Mouse (Mus musculus) forebrain, embryonic 10.5 days (tissue): ENCODE results near the gene Gpr88. TPM values are rescaled to one million over a fixed set of nuclear protein-coding genes. Genes with fewer than 3 reads are reported as not detected.

Source experiments
- DNase-seq: peaks from one replicate; pipeline ENCODE4 v3.0.0-alpha.2; 2017; ENCODE audit warnings: low spot score; ENCODE audit errors: extremely low spot score
- H3K27ac ChIP-seq: fragments of 300-500 bp; sonication (generic); 2 replicates; pipeline ENCODE4 v1.5.1; 2016; ENCODE audit warnings: mild to moderate bottlenecking
- H3K27me3 ChIP-seq: fragments of 300-500 bp; sonication (generic); 2 replicates; pipeline ENCODE4 v1.6.1; 2016; ENCODE audit warnings: mild to moderate bottlenecking; ENCODE audit not compliant: poor library complexity, severe bottlenecking
- H3K36me3 ChIP-seq: fragments of 300-500 bp; sonication (generic); replicated peaks from 2 replicates; pipeline ENCODE4 v1.6.1; 2016; ENCODE audit warnings: mild to moderate bottlenecking, moderate library complexity
- H3K4me1 ChIP-seq: fragments of 300-500 bp; sonication (generic); 2 replicates; pipeline ENCODE4 v1.6.1; 2016
- H3K4me3 ChIP-seq: fragments of 300-500 bp; sonication (generic); 2 replicates; pipeline ENCODE4 v1.5.1; 2016; ENCODE audit warnings: mild to moderate bottlenecking, moderate library complexity
- H3K9me3 ChIP-seq: fragments of 300-500 bp; sonication (generic); 2 replicates; pipeline ENCODE4 v1.6.1; 2016; ENCODE audit warnings: mild to moderate bottlenecking, moderate library complexity
- WGBS: fragments of 180-500 bp; shearing (Covaris S2); methylation state at CpG from one replicate; pipeline ENCODE4 v1.1.7; 2016; 5-methylcytosine and 5-hydroxymethylcytosine counted together
- polyA plus RNA-seq: library from polyadenylated mRNA; unstranded; fragments of >200 nt; fragmentation: Nextera tagmentation; extraction: Ambion mirVana; gene quantifications from 2 replicates; pipeline ENCODE4 v1.2.1, GENCODE M21; 2016

Gene Gpr88
- polyA plus RNA-seq, 1 experiment from 2014 or later: not detected

DNA sequence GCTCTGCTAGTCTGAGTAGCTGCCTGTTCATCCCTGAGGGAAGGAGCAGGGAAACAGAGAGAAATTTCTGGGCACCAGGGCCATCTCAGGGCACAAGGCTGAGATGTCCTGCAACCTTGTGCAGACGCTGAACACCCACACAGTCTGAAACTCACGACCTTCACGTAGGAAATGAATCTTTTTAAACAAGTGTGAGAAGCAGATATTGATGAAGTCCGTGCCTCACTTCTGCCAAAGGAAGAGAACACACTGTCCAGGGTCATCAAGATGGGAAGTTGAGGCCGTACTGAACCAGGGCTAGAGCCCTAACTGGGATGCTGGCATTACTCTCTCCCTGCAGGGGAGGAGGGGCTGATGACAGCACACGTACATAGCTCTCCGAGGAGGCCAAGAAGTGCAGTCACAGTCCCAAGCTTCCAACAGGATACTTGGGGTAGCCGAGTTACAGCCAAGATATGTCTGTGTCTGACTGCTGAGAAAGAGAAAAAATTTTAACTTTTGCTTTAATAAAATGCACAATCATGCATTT, 46.9 kb downstream of the Gpr88 start:
- Histone ChIP-seq H3K27me3 (no peaks in the 10 kb centered on the region), H3K4me3 (no peak overlapping the region), H3K36me3 (no peaks in the 10 kb centered on the region), H3K9me3 (no peaks in the 10 kb centered on the region), H3K4me1 (no peaks in the 10 kb centered on the region), H3K27ac (no peak overlapping the region)
- WGBS: 81% methylated on average over 8 of the region's 8 CpGs
- DNase-seq: no peak

DNA sequence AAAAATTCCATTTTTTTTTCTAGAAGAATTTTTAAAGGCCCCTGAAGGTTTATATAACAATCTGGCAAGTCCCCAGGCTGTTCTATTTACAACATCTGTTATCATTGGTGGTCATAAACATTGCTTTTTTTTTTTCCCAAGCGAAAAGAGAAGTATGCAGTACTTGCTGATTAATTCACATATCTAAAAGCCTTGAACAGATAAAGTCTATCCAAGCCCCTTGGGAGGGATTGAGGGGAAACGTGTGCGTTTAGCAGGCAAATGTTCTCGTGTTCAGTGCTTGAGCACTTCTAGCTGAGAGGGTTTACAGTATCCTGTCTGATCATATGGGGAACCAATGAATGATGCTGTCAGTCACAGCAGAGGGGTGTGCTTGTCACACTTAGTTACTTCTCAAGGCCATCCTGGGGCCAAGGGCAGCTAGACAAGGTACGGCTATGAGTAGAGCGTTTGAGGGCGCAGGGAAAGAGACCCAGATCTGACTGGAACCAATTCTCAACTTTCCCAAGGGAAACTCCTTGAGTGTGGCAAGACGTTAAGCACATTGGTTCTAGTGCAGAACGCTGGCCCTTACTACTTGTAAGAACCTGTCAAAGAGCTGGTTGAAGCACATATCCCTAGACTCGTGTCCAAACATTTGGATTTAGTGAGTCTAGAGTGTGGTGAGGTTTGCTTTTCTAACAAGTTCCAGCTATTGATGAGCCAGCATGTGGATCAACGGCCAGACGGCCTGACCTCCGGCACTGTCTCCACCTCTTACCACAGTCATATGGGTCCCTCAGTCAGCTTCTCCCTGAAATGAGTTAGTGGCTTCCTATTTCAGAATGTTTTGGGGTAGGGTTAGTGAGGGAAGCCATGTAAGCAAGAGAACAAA, 47.7 kb downstream of the Gpr88 start:
- H3K9me3 ChIP-seq: no peaks in the 10 kb centered on the region
- H3K4me3 ChIP-seq: no peak overlapping the region
- H3K36me3 ChIP-seq: no peaks in the 10 kb centered on the region

DNA sequence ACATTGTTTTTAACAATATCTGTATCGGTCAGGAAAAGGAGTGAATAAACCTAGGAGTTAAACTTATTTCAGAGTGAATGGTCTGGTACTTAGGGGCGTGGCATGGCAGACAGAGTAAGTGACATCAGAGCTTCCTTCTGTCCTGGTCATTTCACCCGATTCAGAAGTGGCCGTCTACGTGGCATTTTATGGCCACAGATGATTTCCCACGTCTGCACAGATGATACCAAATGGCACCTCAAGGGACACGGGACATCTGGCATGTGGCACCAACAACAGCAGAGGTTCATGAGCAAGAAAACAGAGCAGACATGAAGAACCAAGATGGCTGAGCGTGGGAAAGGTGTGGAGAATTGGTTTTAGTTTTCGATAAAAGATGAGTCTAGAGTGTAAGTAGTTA, 48.7 kb downstream of the Gpr88 start:
- Histone ChIP-seq H3K9me3 (no peaks in the 10 kb centered on the region), H3K4me3 (no peak overlapping the region), H3K4me1 (no peaks in the 10 kb centered on the region), H3K27ac (no peak overlapping the region), H3K27me3 (no peaks in the 10 kb centered on the region), H3K36me3 (no peaks in the 10 kb centered on the region)
- 90% methylated on average over 9 of the region's 9 CpGs for WGBS
- no peak for DNase-seq

More for the DNA sequence above, 47.7 kb downstream of the Gpr88 start:
- H3K27me3 ChIP-seq: no peaks in the 10 kb centered on the region
- no peak overlapping the region for H3K27ac ChIP-seq
- 87% methylated on average over 13 of the region's 13 CpGs for WGBS
- no peaks in the 10 kb centered on the region for H3K4me1 ChIP-seq
- DNase-seq: no peak

DNA sequence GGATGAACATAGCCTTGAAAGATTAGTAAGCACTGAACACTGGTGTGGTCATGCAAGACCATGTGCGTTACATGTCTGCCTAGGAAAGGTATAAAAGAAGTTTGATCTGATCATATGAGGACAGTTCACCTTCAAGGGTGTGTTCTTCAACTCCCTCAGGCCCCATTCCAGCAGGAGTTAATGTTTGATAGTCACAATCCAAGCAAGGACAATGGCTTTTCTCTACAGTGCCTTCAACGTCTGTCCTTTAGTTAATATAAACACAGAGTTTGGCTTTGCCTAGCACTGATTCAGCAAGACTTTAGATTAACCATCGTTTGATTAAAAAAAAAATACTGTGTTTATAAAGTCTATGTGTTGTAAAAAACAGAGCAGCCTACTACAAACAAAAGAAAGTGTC, 49.4 kb downstream of the Gpr88 start:
- Histone ChIP-seq H3K27me3 (no peaks in the 10 kb centered on the region), H3K4me3 (no peak overlapping the region), H3K27ac (no peak overlapping the region), H3K4me1 (no peaks in the 10 kb centered on the region), H3K36me3 (no peaks in the 10 kb centered on the region), H3K9me3 (no peaks in the 10 kb centered on the region)
- no peak for DNase-seq
- WGBS: 80% methylated on average over 3 of the region's 3 CpGs

DNA sequence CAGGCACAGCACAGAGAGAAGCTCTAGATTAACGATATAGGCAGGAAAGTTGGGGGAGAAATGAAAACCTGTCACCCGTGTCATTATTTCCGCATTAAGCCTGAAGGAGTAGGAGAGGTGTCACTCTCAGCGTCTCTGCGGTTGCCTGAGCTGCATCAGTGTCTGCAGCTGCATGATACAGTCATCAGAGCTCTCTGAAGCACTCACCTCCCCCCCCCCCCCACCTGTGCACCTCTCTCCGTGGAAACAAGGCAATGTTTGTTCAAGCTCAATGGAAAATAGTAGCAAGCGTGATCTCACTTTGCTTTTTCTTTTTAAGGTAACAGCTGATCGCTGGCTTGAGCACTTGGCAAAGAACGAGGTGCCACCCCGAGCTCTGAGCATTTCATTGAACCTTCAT, 53.2 kb downstream of the Gpr88 start:
- Histone ChIP-seq H3K4me1 (no peaks in the 10 kb centered on the region), H3K27me3 (no peaks in the 10 kb centered on the region), H3K27ac (no peak overlapping the region), H3K36me3 (no peaks in the 10 kb centered on the region), H3K4me3 (no peak overlapping the region), H3K9me3 (no peaks in the 10 kb centered on the region)
- no peak for DNase-seq
- WGBS: 80% methylated on average over 10 of the region's 10 CpGs

Other genes with a start within 250 kb of the Gpr88 start
- gene Slc30a7, start 246.1 kb downstream of the Gpr88 start, polyA plus RNA-seq: 24.4 and 26.3 TPM in 2 replicates
- gene Extl2, start 246.0 kb downstream of the Gpr88 start, polyA plus RNA-seq: 20.2 and 23.3 TPM in 2 replicates
- 20.6 and 24.6 TPM in 2 replicates for gene Vcam1, start 123.8 kb downstream of the Gpr88 start, polyA plus RNA-seq
- gene Cdc14a, start 170.5 kb upstream of the Gpr88 start, polyA plus RNA-seq: 19.7 and 19.8 TPM in 2 replicates